Mouse (Mus musculus): Measurements from ENCODE around the gene Pds5a. TPM values are rescaled to one million over a fixed set of nuclear protein-coding genes. Genes with fewer than 3 reads are reported as not detected.

Pds5a gene
- polyA plus RNA-seq, 1 experiment from 2014 or later, result 59.6 TPM

DNA sequence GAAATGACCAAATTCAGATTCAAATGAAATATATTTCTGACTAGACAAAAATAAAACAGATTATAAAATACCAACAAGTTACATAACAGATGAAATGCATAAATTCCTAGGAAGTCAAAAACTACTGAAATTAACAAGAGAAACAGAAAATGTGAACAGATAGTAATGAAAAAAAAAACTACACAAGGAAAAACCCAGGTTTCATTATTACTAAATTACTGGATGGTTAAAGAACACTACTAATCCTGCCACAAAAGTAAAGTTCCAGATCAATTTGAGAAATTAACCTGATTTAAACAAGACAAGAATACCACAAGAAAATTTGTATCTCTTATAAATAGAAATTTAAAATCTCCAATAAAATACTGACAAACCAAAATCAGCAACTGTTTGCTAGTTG lies 25.9 kb downstream of the Pds5a start:
- no peak overlapping the region for H3K4me3 ChIP-seq (ENCODE audit: low read length)
- no peaks in the 10 kb centered on the region for H3K4me1 ChIP-seq (replicated peaks; ENCODE audit: control insufficient read depth, insufficient read depth, low read length)
- peaks cover 8% of the 10 kb centered on the region for H3K36me3 ChIP-seq (ENCODE audit: control insufficient read depth, insufficient read depth, low read length)
- no peak overlapping the region for H3K27ac ChIP-seq (ENCODE audit: low read length)
- H3K9ac ChIP-seq (ENCODE audit: low read length), result no peak overlapping the region
- no peak overlapping the region for H3K4me2 ChIP-seq (ENCODE audit: low read depth, low read length)
- no peak for ATAC-seq (ENCODE audit: low read depth)
- H3K9me3 ChIP-seq (ENCODE audit: control insufficient read depth, low read length), result no peaks in the 10 kb centered on the region; the same call in 1 of the 2 replicates
- no peaks in the 10 kb centered on the region for H3K27me3 ChIP-seq (ENCODE audit: control insufficient read depth, insufficient read depth, low read depth, low read length)

- WGBS, result 79% methylated on average over 3 of the region's 3 CpGs
- H3K4me2 ChIP-seq (ENCODE audit: low read depth, low read length), result no peak overlapping the region
- H3K27me3 ChIP-seq (ENCODE audit: control insufficient read depth, insufficient read depth, low read depth, low read length), result no peaks in the 10 kb centered on the region
- H3K4me1 ChIP-seq (replicated peaks; ENCODE audit: control insufficient read depth, insufficient read depth, low read length), result no peaks in the 10 kb centered on the region
- no peak overlapping the region for H3K9ac ChIP-seq (ENCODE audit: low read length)
- no peak overlapping the region for H3K27ac ChIP-seq (ENCODE audit: low read length)
- no peak for ATAC-seq (ENCODE audit: low read depth)
- H3K9me3 ChIP-seq (ENCODE audit: control insufficient read depth, low read length), result no peaks in the 10 kb centered on the region
- no peak overlapping the region for H3K4me3 ChIP-seq (ENCODE audit: low read length)
- H3K36me3 ChIP-seq (ENCODE audit: control insufficient read depth, insufficient read depth, low read length), result peaks cover 2% of the 10 kb centered on the region; the same call in 1 of the 2 replicates
Observed at GRCm38 (mm10) chr5:65667644-65668043, 30.4 kb downstream of the Pds5a start.

- peaks cover 8% of the 10 kb centered on the region; the same call in 1 of the 2 replicates for H3K36me3 ChIP-seq (ENCODE audit: control insufficient read depth, insufficient read depth, low read length)
- no peak for ATAC-seq (ENCODE audit: low read depth)
- 62% methylated on average over 1 of the region's 1 CpGs for WGBS
- no peak overlapping the region for H3K4me3 ChIP-seq (ENCODE audit: low read length)
- H3K27me3 ChIP-seq (ENCODE audit: control insufficient read depth, insufficient read depth, low read depth, low read length), result no peaks in the 10 kb centered on the region
- no peak overlapping the region for H3K4me2 ChIP-seq (ENCODE audit: low read depth, low read length)
- no peaks in the 10 kb centered on the region for H3K9me3 ChIP-seq (ENCODE audit: control insufficient read depth, low read length)
- H3K4me1 ChIP-seq (replicated peaks; ENCODE audit: control insufficient read depth, insufficient read depth, low read length), result no peaks in the 10 kb centered on the region
- H3K27ac ChIP-seq (ENCODE audit: low read length), result no peak overlapping the region
- H3K9ac ChIP-seq (ENCODE audit: low read length), result no peak overlapping the region
Observed at GRCm38 (mm10) chr5:65665370-65665769, 32.7 kb downstream of the Pds5a start.

DNA sequence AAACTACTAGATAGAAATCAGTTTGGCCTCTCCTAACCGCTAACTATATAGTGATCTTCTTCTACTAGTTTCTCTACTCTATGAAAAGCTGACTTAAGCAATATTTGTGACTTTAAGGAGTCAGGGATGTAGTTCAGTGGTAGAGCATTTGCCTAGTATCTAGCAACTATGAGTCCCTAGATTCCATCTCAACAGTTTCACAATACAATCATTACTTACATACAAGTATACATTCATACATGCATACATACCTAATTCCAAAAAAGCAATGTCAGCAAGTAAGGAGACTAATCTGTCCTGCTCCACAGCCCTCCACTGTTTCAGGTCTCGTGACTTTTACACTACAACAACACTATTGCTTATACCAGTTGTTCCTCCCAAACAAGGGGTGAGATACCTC lies 36.1 kb downstream of the Pds5a start:
- H3K4me2 ChIP-seq (ENCODE audit: low read depth, low read length), result no peak overlapping the region
- no peaks in the 10 kb centered on the region for H3K27me3 ChIP-seq (ENCODE audit: control insufficient read depth, insufficient read depth, low read depth, low read length)
- no peaks in the 10 kb centered on the region for H3K4me1 ChIP-seq (replicated peaks; ENCODE audit: control insufficient read depth, insufficient read depth, low read length)
- H3K36me3 ChIP-seq (ENCODE audit: control insufficient read depth, insufficient read depth, low read length), result peaks cover 12% of the 10 kb centered on the region
- H3K9me3 ChIP-seq (ENCODE audit: control insufficient read depth, low read length), result no peaks in the 10 kb centered on the region
- no peak overlapping the region for H3K9ac ChIP-seq (ENCODE audit: low read length)
- H3K27ac ChIP-seq (ENCODE audit: low read length), result no peak overlapping the region
- ATAC-seq (ENCODE audit: low read depth), result no peak
- 94% methylated on average over 2 of the region's 2 CpGs for WGBS
- no peak overlapping the region for H3K4me3 ChIP-seq (ENCODE audit: low read length)

DNA sequence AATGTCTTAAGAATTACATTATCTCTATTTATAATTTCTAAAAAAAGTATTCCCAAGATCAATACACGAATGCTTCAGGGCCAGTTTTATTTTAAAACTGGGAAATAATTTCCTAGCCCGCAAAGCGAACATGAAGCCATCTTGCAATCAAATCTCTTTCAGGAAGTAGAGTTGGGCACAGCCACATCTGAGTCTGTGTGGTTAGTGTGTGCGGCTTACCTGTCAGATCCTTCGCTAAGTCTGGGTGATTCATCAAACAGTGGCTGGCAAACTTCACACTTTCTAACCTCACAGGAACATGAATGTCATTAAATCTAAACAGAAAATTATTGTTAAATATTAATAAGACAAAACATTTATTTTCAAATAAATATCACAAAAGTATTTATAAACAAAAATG lies 44.3 kb downstream of the Pds5a start:
- H3K9ac ChIP-seq (ENCODE audit: low read length), result no peak overlapping the region
- peaks cover 34% of the 10 kb centered on the region for H3K36me3 ChIP-seq (ENCODE audit: control insufficient read depth, insufficient read depth, low read length)
- no peak overlapping the region for H3K27ac ChIP-seq (ENCODE audit: low read length)
- no peaks in the 10 kb centered on the region for H3K9me3 ChIP-seq (ENCODE audit: control insufficient read depth, low read length)
- no peaks in the 10 kb centered on the region for H3K27me3 ChIP-seq (ENCODE audit: control insufficient read depth, insufficient read depth, low read depth, low read length)
- no peak overlapping the region for H3K4me2 ChIP-seq (ENCODE audit: low read depth, low read length)
- no peaks in the 10 kb centered on the region for H3K4me1 ChIP-seq (replicated peaks; ENCODE audit: control insufficient read depth, insufficient read depth, low read length)
- 94% methylated on average over 5 of the region's 5 CpGs for WGBS
- no peak overlapping the region for H3K4me3 ChIP-seq (ENCODE audit: low read length)
- ATAC-seq (ENCODE audit: low read depth), result no peak

GRCm38 (mm10) chr5:65638896-65639295 lies 59.2 kb downstream of the Pds5a start:
- Histone ChIP-seq H3K27ac (ENCODE audit: low read length) (no peak overlapping the region), H3K4me3 (ENCODE audit: low read length) (no peak overlapping the region), H3K27me3 (ENCODE audit: control insufficient read depth, insufficient read depth, low read depth, low read length) (no peaks in the 10 kb centered on the region), H3K4me1 (replicated peaks; ENCODE audit: control insufficient read depth, insufficient read depth, low read length) (no peaks in the 10 kb centered on the region), H3K9ac (ENCODE audit: low read length) (no peak overlapping the region), H3K36me3 (ENCODE audit: control insufficient read depth, insufficient read depth, low read length) (peaks cover 42% of the 10 kb centered on the region), H3K9me3 (ENCODE audit: control insufficient read depth, low read length) (no peaks in the 10 kb centered on the region), H3K4me2 (ENCODE audit: low read depth, low read length) (no peak overlapping the region)
- no peak for ATAC-seq (ENCODE audit: low read depth)
- 96% methylated on average over 1 of the region's 1 CpGs for WGBS

- Histone ChIP-seq H3K4me1 (replicated peaks; ENCODE audit: control insufficient read depth, insufficient read depth, low read length) (no peaks in the 10 kb centered on the region), H3K27me3 (ENCODE audit: control insufficient read depth, insufficient read depth, low read depth, low read length) (no peaks in the 10 kb centered on the region), H3K9ac (ENCODE audit: low read length) (no peak overlapping the region), H3K27ac (ENCODE audit: low read length) (no peak overlapping the region), H3K36me3 (ENCODE audit: control insufficient read depth, insufficient read depth, low read length) (peaks cover 31% of the 10 kb centered on the region), H3K9me3 (ENCODE audit: control insufficient read depth, low read length) (no peaks in the 10 kb centered on the region), H3K4me3 (ENCODE audit: low read length) (no peak overlapping the region), H3K4me2 (ENCODE audit: low read depth, low read length) (no peak overlapping the region)
- ATAC-seq (ENCODE audit: low read depth), result no peak
Observed at GRCm38 (mm10) chr5:65624340-65624739, 73.7 kb downstream of the Pds5a start.

DNA sequence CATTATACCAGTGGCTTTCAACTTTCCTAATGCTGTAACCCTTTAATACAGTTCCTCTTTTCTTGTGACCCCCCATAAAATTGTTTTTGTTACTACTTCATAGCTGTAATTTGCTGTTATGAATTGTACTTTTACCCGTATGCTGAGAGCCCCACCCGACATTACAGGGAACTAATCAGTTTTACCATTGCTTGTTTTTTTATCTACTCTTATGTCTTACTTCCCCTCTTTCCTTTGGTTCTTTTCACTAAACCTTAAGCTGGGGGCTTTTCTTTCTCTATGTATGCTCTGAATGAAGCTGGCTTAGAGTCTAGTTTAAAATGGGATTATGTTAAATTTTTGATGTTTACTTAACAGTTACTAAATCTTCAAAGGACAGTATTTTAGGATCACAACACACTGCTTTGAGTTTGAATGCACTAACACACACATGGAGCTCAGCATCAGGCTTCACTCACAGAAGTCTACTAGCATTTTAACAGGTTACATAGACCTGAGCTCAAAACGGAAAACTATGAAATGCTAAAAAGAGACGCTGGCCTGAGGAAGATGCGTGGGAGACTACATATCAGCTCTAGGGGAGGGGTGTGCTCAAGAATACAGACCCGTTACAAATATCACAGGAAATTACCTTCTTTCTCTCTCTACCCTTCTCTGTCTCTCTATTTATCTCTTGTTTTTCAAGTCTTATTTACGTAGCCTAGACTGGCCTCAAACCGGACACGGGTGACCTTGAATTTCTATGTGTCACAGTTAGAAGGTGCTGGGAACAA lies 84.7 kb downstream of the Pds5a start:
- Histone ChIP-seq H3K27ac (ENCODE audit: low read length) (no peak overlapping the region), H3K4me1 (replicated peaks; ENCODE audit: control insufficient read depth, insufficient read depth, low read length) (no peaks in the 10 kb centered on the region), H3K4me3 (ENCODE audit: low read length) (no peak overlapping the region), H3K36me3 (ENCODE audit: control insufficient read depth, insufficient read depth, low read length) (peaks cover 29% of the 10 kb centered on the region), H3K4me2 (ENCODE audit: low read depth, low read length) (no peak overlapping the region), H3K9me3 (ENCODE audit: control insufficient read depth, low read length) (no peaks in the 10 kb centered on the region), H3K9ac (ENCODE audit: low read length) (no peak overlapping the region), H3K27me3 (ENCODE audit: control insufficient read depth, insufficient read depth, low read depth, low read length) (no peaks in the 10 kb centered on the region)
- WGBS, result 79% methylated on average over 9 of the region's 9 CpGs
- no peak for ATAC-seq (ENCODE audit: low read depth)

DNA sequence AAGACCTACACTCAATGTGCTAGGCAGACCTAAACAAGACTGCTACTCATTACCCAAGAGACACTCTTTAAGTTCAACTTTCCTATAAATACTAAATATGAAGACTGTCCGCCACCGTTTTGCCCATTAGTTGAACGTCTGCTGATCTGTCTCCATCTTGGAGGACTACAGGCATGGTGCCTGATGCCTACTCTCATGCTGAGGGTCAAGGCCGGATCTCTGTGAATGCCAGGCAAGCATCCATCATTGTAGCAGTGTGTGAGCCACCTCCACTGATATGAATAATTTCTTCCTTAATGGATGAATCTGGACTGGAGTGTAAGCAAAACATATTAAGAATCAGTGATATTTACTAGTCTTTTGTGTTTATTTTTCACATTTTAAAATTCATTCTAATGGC lies 87.5 kb downstream of the Pds5a start:
- H3K4me1 ChIP-seq (replicated peaks; ENCODE audit: control insufficient read depth, insufficient read depth, low read length), result no peaks in the 10 kb centered on the region
- peaks cover 21% of the 10 kb centered on the region for H3K36me3 ChIP-seq (ENCODE audit: control insufficient read depth, insufficient read depth, low read length)
- no peaks in the 10 kb centered on the region for H3K27me3 ChIP-seq (ENCODE audit: control insufficient read depth, insufficient read depth, low read depth, low read length)
- no peak overlapping the region for H3K4me3 ChIP-seq (ENCODE audit: low read length)
- no peak overlapping the region for H3K9ac ChIP-seq (ENCODE audit: low read length)
- ATAC-seq (ENCODE audit: low read depth), result no peak
- 83% methylated on average over 4 of the region's 4 CpGs for WGBS
- no peak overlapping the region for H3K4me2 ChIP-seq (ENCODE audit: low read depth, low read length)
- no peak overlapping the region for H3K27ac ChIP-seq (ENCODE audit: low read length)
- H3K9me3 ChIP-seq (ENCODE audit: control insufficient read depth, low read length), result no peaks in the 10 kb centered on the region

Measured in lung, embryonic 16.5 days (tissue).